Mouse (Mus musculus): ENCODE measurements around the gene Ccdc83.

DNA sequence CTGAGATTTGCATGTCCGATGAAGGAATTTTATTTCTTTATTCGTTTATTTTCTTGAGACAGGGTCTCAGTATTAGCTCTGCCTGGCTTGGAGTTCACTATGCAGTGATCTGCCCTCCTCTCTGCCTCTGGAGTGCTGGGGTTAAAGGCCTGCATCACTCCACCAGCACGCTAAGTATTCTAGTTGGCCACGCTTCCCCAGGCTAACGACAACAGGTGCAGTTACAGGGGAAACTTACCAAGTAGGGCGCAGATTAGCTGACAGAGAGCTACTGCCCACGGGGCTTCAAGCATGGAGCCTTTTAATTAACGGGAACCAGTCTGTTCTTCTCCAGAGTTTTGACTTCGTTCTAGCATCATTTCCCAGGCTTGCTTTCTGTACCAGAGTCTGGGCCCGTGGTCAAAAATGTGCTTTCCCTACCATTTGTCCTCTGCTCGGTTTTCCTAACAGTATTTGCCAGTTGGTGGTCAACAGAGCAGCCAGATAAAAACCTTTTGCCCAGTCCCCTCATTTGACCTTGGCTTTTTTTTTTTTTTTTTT lies 9.1 kb upstream of the Ccdc83 start:
- no peak for TF ChIP-seq CTCF (IDR thresholded peaks at IDR 0.05; ENCODE audit: low read depth, low read length)
- no peak for TF ChIP-seq EP300 (IDR thresholded peaks at IDR 0.05; ENCODE audit: insufficient read depth, low read depth, low read length)

Measured in ES-Bruce4 (cell line).